8 mouse cellular contexts compared by ENCODE assay signal in genomic region chr2:34874271-34874670, GRCm38 (mm10). TPM values are rescaled to one million over a fixed set of nuclear protein-coding genes. Genes with fewer than 3 reads are reported as not detected.
DNase-seq lines count a peak whose midpoint lies in the region; ATAC-seq and TF ChIP-seq lines count a peak whose summit lies in the region.

Gene Cutal (plus strand): TSS chr2:34874396.

- ATAC-seq in heart, embryonic 15.5 days (replicated peaks; ENCODE audit: insufficient number of reproducible peaks, insufficient read depth, low FRiP score, low read depth): no peak
- ATAC-seq in midbrain, embryonic 11.5 days (ENCODE audit: low FRiP score): no peak

- peaks cover 16% of the 10 kb centered on the region for H3K4me1 ChIP-seq in heart, embryonic 15.5 days (replicated peaks)
- peaks cover 12% of the 10 kb centered on the region for H3K4me1 ChIP-seq in midbrain, embryonic 11.5 days (ENCODE audit: control insufficient read depth, insufficient read depth, low read length)

- peak within 1 kb of the TSS; percentile 62 for H3K4me2 ChIP-seq in heart, embryonic 15.5 days
- peak within 1 kb of the TSS; percentile 31 for H3K4me2 ChIP-seq in midbrain, embryonic 11.5 days

- no peaks in the 10 kb centered on the region for H3K9me3 ChIP-seq in heart, embryonic 15.5 days (replicated peaks)
- no peaks in the 10 kb centered on the region for H3K9me3 ChIP-seq in midbrain, embryonic 11.5 days (ENCODE audit: control insufficient read depth, low read length)

- H3K4me3 ChIP-seq in gastrocnemius, adult 2 months: peak within 1 kb of the TSS; percentile 60
- peak within 1 kb of the TSS; percentile 38 for H3K4me3 ChIP-seq in heart, embryonic 15.5 days
- H3K4me3 ChIP-seq in midbrain, embryonic 11.5 days (ENCODE audit: low read depth, low read length): peak within 1 kb of the TSS; percentile 5; the same call in 1 of the 2 replicates

- H3K27me3 ChIP-seq in heart, embryonic 15.5 days: peaks cover 32% of the 10 kb centered on the region
- H3K27me3 ChIP-seq in midbrain, embryonic 11.5 days (ENCODE audit: control insufficient read depth, insufficient read depth, low read length): peaks cover 13% of the 10 kb centered on the region

- no peak for TF ChIP-seq CTCF in gastrocnemius, adult 2 months (IDR thresholded peaks at IDR 0.05)

- 0 out of 2 replicates have a peak within 1 kb of the TSS, but pooled peaks have one; percentile 29 for H3K9ac ChIP-seq in heart, embryonic 15.5 days
- peak within 1 kb of the TSS; percentile 45 for H3K9ac ChIP-seq in midbrain, embryonic 11.5 days (ENCODE audit: low read length)

- WGBS in heart, embryonic 15.5 days: 4% methylated on average over 14 of the region's 14 CpGs
- WGBS in midbrain, embryonic 11.5 days: 4% methylated on average over 14 of the region's 14 CpGs

- no peak for DNase-seq in gastrocnemius, adult 2 months
- DNase-seq in gastrocnemius, postnatal 4 days (ENCODE audit: low spot score in 2 of 2): no peak
- peak; percentile 86 to 87 for DNase-seq in kidney, postnatal 36 days
- DNase-seq in midbrain, embryonic 11.5 days (ENCODE audit: low spot score, missing footprints): no peak
- no peak for DNase-seq in frontal cortex, postnatal 25 days (ENCODE audit: low spot score in 2 of 2)
- DNase-seq in layer of hippocampus, adult 9-11 months: no peak
- no peak for DNase-seq in thymus, postnatal 36 days

- intact Hi-C loops in gastrocnemius, adult 2 months (cut with DNase I): no loop called here

- H3K27ac ChIP-seq in gastrocnemius, adult 2 months: peak within 1 kb of the TSS; percentile 51; the same call in 1 of the 2 replicates
- no peak within 1 kb of the TSS for H3K27ac ChIP-seq in heart, embryonic 15.5 days
- H3K27ac ChIP-seq in midbrain, embryonic 11.5 days (ENCODE audit: low read depth, low read length): no peak within 1 kb of the TSS

- H3K36me3 ChIP-seq in heart, embryonic 15.5 days: no peaks in the 10 kb centered on the region
- H3K36me3 ChIP-seq in midbrain, embryonic 11.5 days (ENCODE audit: control insufficient read depth, insufficient read depth, low read length): no peaks in the 10 kb centered on the region

RNA-seq across cellular contexts. Expression of gene Cutal, which starts in this region (rescaled TPM):
- under 1 TPM; 0.17 to 0.69 TPM for total RNA-seq in gastrocnemius, adult 2 months (2021)
- total RNA-seq in gastrocnemius, postnatal 4 days (2021): under 1 TPM; 0.18 to 0.34 TPM
- 0.14 and 0.16 TPM in 2 replicates for polyA plus RNA-seq in heart, embryonic 15.5 days (2015; fragmentation: Nextera tagmentation; extraction: Ambion mirVana)
- polyA plus RNA-seq in midbrain, embryonic 11.5 days (2014; fragmentation: Nextera tagmentation; extraction: Ambion mirVana): 0.05 and 0.11 TPM in 2 replicates

Comparison
In these comparisons a context has a peak if more than half of its experiments do, and no peak if none do; other contexts are left out.
1. DNase-seq: peak in kidney, postnatal 36 days (2 of 2); none in gastrocnemius, adult 2 months (single experiment), gastrocnemius, postnatal 4 days (0 of 2), midbrain, embryonic 11.5 days (single experiment), frontal cortex, postnatal 25 days (0 of 2), layer of hippocampus, adult 9-11 months (single experiment) and thymus, postnatal 36 days (0 of 2).
2. H3K4me3 ChIP-seq: peak in every context shown above with its lines; median percentile 60 in gastrocnemius, adult 2 months; 38 in heart, embryonic 15.5 days; 5 in midbrain, embryonic 11.5 days.